Mouse (Mus musculus) brown adipose tissue, adult 24 weeks (tissue): ENCODE data around the gene Gm13420. TPM values are rescaled to one million over a fixed set of nuclear protein-coding genes. Genes with fewer than 3 reads are reported as not detected.

Source experiments
- H3K27ac ChIP-seq: fragments of 200-500 bp; replicated peaks from 2 replicates; pipeline ENCODE4 v1.5.1; 2012; ENCODE audit warnings: low read depth, mild to moderate bottlenecking, low read length
- H3K4me1 ChIP-seq: fragments of 200-500 bp; 2 replicates; pipeline ENCODE4 v1.6.1; 2012; ENCODE audit warnings: low read length, mixed read lengths; ENCODE audit not compliant: control insufficient read depth, insufficient read depth, insufficient read length
- H3K4me3 ChIP-seq: fragments of 200-500 bp; 2 replicates; pipeline ENCODE4 v1.5.1; 2012; ENCODE audit warnings: low read depth, mild to moderate bottlenecking, low read length, moderate library complexity; ENCODE audit not compliant: insufficient read depth
- polyA plus RNA-seq: library from polyadenylated mRNA; stranded (reverse); fragments of >200 nt; gene quantifications from 2 replicates; pipeline ENCODE4 v1.2.4, GENCODE M21; 2012; ENCODE audit not compliant: missing spikeins, insufficient read depth, insufficient read length

Gm13420 gene
- polyA plus RNA-seq, 1 experiment = not detected

DNA sequence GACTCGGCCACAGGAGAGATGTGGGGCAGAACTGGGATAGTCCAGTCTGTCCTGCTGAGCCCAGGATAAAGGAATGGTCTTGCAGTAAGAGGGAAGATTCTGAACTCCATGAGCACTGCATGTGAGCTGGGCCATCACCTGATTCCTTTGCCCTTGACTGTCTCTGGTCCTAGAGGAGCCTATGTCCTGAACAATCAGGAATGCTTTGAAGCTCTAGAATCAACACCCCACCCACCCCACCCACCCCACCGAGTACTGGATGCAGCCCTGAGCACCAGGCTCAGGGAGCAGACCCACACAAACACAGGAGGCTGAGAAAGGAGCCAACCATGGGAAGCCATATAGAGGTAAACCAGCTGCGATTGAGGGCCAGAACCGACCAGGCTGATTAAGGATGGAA is 3.0 kb downstream of the Gm13420 start:
- Histone ChIP-seq H3K4me3 (no peak overlapping the region), H3K27ac (no peak overlapping the region), H3K4me1 (no peaks in the 10 kb centered on the region)

- Histone ChIP-seq H3K27ac (no peak overlapping the region), H3K4me3 (no peak overlapping the region), H3K4me1 (no peaks in the 10 kb centered on the region)
Measured at GRCm38 (mm10) chr2:29747852-29748251, 3.6 kb downstream of the Gm13420 start.

DNA sequence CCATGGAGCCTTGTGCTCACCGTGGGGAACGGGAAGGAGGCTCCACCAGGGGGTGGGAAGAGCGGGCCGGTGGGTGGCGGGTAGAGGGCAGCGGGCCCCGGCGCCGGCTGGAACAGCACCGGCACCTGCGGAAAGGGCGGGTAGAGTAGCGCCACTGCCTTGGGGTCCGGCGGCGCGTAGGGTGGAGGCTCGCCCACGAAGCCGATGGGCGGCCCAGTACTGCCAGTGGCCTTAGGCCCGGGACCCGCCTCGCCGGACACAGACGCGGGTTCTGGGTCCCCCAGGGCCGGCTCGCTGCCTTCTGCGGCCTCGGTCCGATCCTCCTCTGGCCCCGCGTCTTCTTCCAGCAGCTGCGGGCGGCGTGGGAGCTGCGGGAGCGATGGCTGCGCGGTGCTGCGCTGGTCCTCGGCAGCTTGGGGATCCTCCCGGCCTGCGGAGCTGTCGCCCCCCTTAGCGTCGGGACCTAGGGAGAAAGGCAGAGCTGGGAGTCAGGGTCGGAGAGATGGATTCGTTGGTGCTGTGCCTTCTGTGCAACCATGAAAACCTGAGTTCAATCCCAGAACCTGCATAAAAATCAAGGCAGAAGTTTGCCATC is 4.2 kb downstream of the Gm13420 start:
- H3K27ac ChIP-seq = no peak overlapping the region
- H3K4me1 ChIP-seq = no peaks in the 10 kb centered on the region
- peak overlapping the region; percentile 19 for H3K4me3 ChIP-seq

DNA sequence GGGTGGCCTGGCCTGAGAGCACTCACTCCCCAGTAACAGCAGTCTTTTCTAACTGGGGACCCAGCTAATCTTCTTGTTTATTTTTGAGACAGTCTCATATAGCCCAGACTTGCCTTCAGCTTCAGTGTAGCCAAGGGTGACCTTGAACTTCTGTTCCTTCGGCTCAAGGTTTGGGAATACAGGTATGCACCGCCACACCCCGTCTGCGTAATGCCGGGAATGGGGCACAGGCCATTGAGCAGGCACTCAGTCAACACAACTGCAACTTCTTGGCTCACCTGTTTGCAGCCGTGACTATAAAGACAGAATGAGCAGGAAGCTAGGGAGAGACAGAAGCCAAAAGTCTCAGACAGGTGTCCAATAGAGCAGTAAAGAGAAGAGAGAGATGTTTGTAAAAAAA is 7.2 kb downstream of the Gm13420 start:
- H3K4me1 ChIP-seq = no peaks in the 10 kb centered on the region
- H3K4me3 ChIP-seq = no peak overlapping the region
- H3K27ac ChIP-seq = no peak overlapping the region

DNA sequence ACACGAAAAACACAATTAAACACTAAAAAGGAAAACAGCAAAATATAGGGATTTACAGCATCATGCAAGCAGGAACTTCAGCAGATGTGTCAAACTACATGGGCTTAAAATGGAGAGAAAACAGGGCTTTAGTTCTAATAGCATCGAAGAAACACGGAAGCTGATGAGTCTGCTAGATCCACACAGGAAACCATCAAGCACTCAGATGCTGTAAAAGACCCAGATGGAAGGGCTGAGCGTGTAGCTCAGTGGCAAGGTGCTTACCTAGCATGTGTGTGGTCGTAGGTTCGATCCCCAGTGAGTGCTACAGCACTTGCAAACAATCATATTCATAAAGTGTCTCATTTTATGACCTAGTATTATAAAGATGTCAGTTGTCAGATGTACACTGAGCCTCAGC is 10.3 kb downstream of the Gm13420 start:
- H3K4me3 ChIP-seq = no peak overlapping the region
- no peaks in the 10 kb centered on the region for H3K4me1 ChIP-seq
- no peak overlapping the region for H3K27ac ChIP-seq

- no peak overlapping the region for H3K27ac ChIP-seq
- no peak overlapping the region for H3K4me3 ChIP-seq
- no peaks in the 10 kb centered on the region for H3K4me1 ChIP-seq
Measured at GRCm38 (mm10) chr2:29739368-29739767, 12.1 kb downstream of the Gm13420 start.

- H3K4me3 ChIP-seq = no peak overlapping the region
- H3K4me1 ChIP-seq = no peaks in the 10 kb centered on the region
- no peak overlapping the region for H3K27ac ChIP-seq
Measured at GRCm38 (mm10) chr2:29738799-29739198, 12.7 kb downstream of the Gm13420 start.

- no peak overlapping the region for H3K4me3 ChIP-seq
- no peaks in the 10 kb centered on the region for H3K4me1 ChIP-seq
- H3K27ac ChIP-seq = no peak overlapping the region
Measured at GRCm38 (mm10) chr2:29737209-29737925, 14.1 kb downstream of the Gm13420 start.

- H3K4me3 ChIP-seq = no peak overlapping the region
Measured at GRCm38 (mm10) chr2:29735708-29736107, 15.8 kb downstream of the Gm13420 start.

GRCm38 (mm10) chr2:29733348-29733747 is 18.1 kb downstream of the Gm13420 start:
- Histone ChIP-seq H3K4me1 (no peaks in the 10 kb centered on the region), H3K27ac (no peak overlapping the region), H3K4me3 (no peak overlapping the region)

More at GRCm38 (mm10) chr2:29735708-29736107, 15.8 kb downstream of the Gm13420 start:
- no peaks in the 10 kb centered on the region for H3K4me1 ChIP-seq
- H3K27ac ChIP-seq = no peak overlapping the region

- no peak overlapping the region for H3K4me3 ChIP-seq
Measured at GRCm38 (mm10) chr2:29732559-29732958, 18.9 kb downstream of the Gm13420 start.

DNA sequence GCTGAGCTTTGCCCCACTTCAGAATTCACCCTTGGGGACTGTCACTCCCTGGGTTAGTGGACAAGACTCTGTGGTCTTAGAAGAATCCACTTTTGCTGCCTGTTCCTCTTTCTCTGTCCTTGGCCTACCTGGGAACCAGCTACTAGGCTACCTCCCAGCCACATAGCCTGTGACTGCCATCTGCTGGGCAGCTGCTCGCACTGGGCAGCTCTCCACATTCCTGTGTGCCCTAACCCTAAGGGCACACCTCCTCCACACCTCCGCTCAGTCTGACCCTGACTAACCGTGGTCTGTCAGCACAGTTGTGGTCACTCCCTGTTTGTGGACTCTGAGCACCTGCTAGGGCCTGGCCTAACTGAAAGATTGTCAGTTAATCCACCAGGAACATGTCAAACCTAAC is 19.9 kb downstream of the Gm13420 start:
- Histone ChIP-seq H3K4me1 (no peaks in the 10 kb centered on the region; the same call in 1 of the 2 replicates), H3K27ac (no peak overlapping the region), H3K4me3 (no peak overlapping the region)

More at GRCm38 (mm10) chr2:29732559-29732958, 18.9 kb downstream of the Gm13420 start:
- Histone ChIP-seq H3K27ac (no peak overlapping the region), H3K4me1 (no peaks in the 10 kb centered on the region; the same call in 1 of the 2 replicates)

DNA sequence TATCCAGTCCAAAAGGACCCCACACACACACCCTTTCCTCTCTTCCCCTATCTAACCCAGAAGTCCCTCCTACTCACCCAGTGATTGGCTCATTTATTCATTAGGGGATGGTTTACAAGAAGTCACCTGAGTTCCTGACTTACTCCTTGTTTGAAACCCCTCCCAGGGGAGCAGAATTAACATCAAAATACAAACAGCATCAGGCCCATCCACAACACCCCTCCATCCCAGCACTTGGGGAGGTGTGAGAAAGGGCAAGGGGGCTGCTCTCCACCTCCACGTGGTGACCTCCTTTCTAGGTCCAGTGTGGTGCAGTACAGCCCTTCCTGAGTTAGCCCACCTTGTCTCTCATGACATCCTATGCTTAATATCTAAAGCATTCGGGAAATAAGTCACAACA is 22.0 kb downstream of the Gm13420 start:
- H3K4me3 ChIP-seq = no peak overlapping the region
- H3K27ac ChIP-seq = no peak overlapping the region
- no peaks in the 10 kb centered on the region; the same call in 1 of the 2 replicates for H3K4me1 ChIP-seq

- Histone ChIP-seq H3K4me3 (no peak overlapping the region), H3K27ac (no peak overlapping the region), H3K4me1 (peaks cover 6% of the 10 kb centered on the region; the same call in 1 of the 2 replicates)
Measured at GRCm38 (mm10) chr2:29724664-29725365, 26.7 kb downstream of the Gm13420 start.

DNA sequence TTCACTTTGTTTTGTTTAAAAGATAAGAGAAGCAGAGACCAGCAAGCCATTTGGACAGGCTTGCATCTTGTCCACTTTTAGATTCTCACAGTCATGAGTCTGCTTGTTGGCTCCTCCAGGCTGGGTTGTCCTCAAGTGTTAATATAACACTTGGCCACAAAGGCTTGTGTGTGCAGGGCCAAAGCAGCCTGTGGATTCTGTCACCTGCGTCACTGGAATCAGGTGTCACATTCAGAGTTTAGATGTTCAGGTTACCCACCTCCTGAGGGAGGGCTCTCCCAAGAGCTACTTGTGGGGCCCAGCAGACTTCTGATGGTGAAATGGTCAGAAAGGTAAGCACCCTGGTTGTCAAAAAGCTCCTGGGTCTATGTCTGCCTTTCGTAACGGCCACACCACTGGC is 28.4 kb downstream of the Gm13420 start:
- no peak overlapping the region for H3K27ac ChIP-seq
- H3K4me1 ChIP-seq = peaks cover 6% of the 10 kb centered on the region; the same call in 1 of the 2 replicates
- H3K4me3 ChIP-seq = no peak overlapping the region
